Mouse (Mus musculus) bone marrow, adult 2 months (tissue): ENCODE data around the gene Wdr34. TPM values are rescaled to one million over a fixed set of nuclear protein-coding genes. Genes with fewer than 3 reads are reported as not detected.
"Not testable (repeated sequence)": the region's sequence is repeated elsewhere in the genome, so short reads cannot be mapped to it uniquely, and the experiment has no call there.

Experiments used
- H3K27ac ChIP-seq: fragments of 200-500 bp; 2 replicates; pipeline ENCODE4 v1.5.1; 2012; ENCODE audit warnings: low read depth, mild to moderate bottlenecking, control low read depth, inconsistent platforms, low read length; ENCODE audit not compliant: control insufficient read depth, poor library complexity, insufficient read depth
- H3K4me1 ChIP-seq: fragments of 200-500 bp; 2 replicates; pipeline ENCODE4 v1.6.1; 2011; ENCODE audit warnings: low read length; ENCODE audit not compliant: control insufficient read depth, insufficient read depth
- H3K4me3 ChIP-seq: fragments of 200-500 bp; replicated peaks from 2 replicates; pipeline ENCODE3; 2011; ENCODE audit warnings: mild to moderate bottlenecking, low read depth, low read length, control low read depth; ENCODE audit not compliant: control insufficient read depth
- CTCF ChIP-seq: fragments of 200-500 bp; IDR thresholded peaks from 2 replicates; pipeline ENCODE4 v1.5.1; 2011; ENCODE audit warnings: low read length, control low read depth; ENCODE audit not compliant: control insufficient read depth, insufficient read depth
- POLR2A ChIP-seq: fragments of 200-500 bp; IDR thresholded peaks from 2 replicates; pipeline ENCODE4 v1.6.1; 2011; ENCODE audit warnings: low read depth, mild to moderate bottlenecking, control low read depth, low read length, borderline replicate concordance; ENCODE audit not compliant: control insufficient read depth
- WGBS: fragments of 180-500 bp; shearing (Covaris S2); methylation state at CpG from one replicate; pipeline ENCODE4 v1.1.7; 2018; 5-methylcytosine and 5-hydroxymethylcytosine counted together
- polyA plus RNA-seq: library from polyadenylated mRNA; stranded (reverse); fragments of >200 nt; gene quantifications from 2 replicates; pipeline ENCODE4 v1.2.4, GENCODE M21; 2011; ENCODE audit warnings: low replicate concordance; ENCODE audit not compliant: missing spikeins, insufficient read depth, insufficient read length

The Wdr34 gene
- polyA plus RNA-seq, 1 experiment, result 5.7 TPM

GRCm38 (mm10) chr2:30063235-30063634, 14.6 kb upstream of the Wdr34 start:
- H3K4me1 ChIP-seq, result peaks cover 3% of the 10 kb centered on the region; the same call in 1 of the 2 replicates
- peak overlapping the region; percentile 67 for H3K4me3 ChIP-seq
- TF ChIP-seq POLR2A (no peak), CTCF (no peak)
- peak overlapping the region; percentile 53 for H3K27ac ChIP-seq
- 9% methylated on average over 8 of the region's 8 CpGs for WGBS

GRCm38 (mm10) chr2:30062249-30063093, 13.8 kb upstream of the Wdr34 start:
- under 1% methylated on average over 40 of the region's 40 CpGs for WGBS
- peaks cover 3% of the 10 kb centered on the region; the same call in 1 of the 2 replicates for H3K4me1 ChIP-seq

DNA sequence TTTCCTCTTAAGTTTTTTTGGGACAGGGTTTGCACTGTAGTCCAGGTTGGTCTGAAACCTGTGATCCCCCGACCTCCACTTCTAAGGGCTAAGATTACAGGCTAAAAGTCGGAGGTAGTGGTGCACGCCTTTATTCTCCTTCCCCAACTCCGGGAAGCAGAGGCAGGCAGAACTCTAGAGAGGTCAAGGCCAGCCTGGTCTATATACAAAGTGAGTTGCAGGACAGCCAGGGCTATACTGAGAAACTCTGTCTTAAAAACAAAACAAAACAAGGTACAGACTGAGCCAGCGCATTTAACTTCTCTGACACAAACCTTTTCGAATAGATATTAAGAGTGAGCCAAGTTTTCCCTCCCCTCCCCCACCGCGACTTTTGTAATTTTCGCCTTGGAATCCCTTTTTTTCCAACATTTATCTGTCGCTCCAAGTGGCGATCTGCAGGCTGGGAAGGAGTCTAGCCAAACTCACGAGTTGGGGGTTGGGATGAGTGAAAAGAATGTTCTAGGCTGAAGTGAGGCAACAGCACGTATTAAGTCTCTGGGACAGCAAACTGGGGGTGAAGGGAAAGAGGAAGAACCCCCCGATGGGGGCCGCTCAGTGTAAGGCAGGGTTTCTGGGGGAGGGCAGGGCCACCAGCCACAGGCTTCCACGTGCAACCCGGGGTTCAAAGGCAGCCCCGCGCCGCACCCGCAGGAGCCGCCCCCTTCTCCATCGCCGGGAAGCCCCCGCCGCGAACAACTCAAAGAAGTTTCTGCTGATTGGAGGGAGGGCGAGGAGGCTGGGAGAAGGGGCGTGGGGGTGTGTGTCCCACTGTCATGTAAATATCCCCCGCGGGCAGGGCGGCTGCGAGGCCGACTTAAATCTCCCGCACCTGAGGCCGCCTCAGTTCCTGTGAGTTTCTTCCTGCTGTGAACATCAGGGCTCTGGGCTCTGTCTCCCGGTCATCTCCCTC, 12.8 kb upstream of the Wdr34 start:
- H3K4me3 ChIP-seq, result peak overlapping the region; percentile 67

More at GRCm38 (mm10) chr2:30062249-30063093, 13.8 kb upstream of the Wdr34 start:
- TF ChIP-seq CTCF, result 0 out of 2 replicates have a peak, but pooled peaks have one; percentile 12
- TF ChIP-seq POLR2A, result peak; percentile 63; the same call in 1 of the 2 replicates
- Histone ChIP-seq H3K4me3 (peak overlapping the region; percentile 67), H3K27ac (peak overlapping the region; percentile 53)

DNA sequence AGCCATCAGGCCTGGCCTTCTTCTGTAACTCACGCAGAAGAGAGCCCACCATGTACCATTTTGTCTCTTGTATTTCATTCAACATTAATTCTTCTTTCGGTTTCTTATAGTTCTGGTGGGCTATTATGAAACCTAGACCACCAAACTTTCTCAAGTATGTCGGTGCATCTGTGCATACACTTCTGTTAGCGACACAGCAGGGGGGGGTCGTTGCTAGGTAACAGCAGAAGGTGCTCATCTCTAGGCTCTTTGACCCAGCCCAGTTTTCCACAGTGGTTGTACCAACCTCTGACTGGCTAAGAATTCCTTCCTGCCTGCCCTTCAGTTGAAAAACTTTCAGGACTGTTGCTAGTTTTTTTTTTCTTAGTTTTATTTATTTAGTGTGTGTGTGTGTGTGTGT, 9.7 kb upstream of the Wdr34 start:
- WGBS, result 89% methylated on average over 5 of the region's 5 CpGs
- H3K4me1 ChIP-seq, result peaks cover 3% of the 10 kb centered on the region; the same call in 1 of the 2 replicates
- TF ChIP-seq POLR2A, result no peak
- TF ChIP-seq CTCF, result no peak
- H3K4me3 ChIP-seq, result no peak overlapping the region
- H3K27ac ChIP-seq, result no peak overlapping the region

More for the DNA sequence above, 12.8 kb upstream of the Wdr34 start:
- peaks cover 3% of the 10 kb centered on the region; the same call in 1 of the 2 replicates for H3K4me1 ChIP-seq
- WGBS, result 8% methylated on average over 37 of the region's 37 CpGs
- peak overlapping the region; percentile 53; the same call in 1 of the 2 replicates for H3K27ac ChIP-seq
- TF ChIP-seq POLR2A, result peak; percentile 35; the same call in 1 of the 2 replicates
- no peak for TF ChIP-seq CTCF

DNA sequence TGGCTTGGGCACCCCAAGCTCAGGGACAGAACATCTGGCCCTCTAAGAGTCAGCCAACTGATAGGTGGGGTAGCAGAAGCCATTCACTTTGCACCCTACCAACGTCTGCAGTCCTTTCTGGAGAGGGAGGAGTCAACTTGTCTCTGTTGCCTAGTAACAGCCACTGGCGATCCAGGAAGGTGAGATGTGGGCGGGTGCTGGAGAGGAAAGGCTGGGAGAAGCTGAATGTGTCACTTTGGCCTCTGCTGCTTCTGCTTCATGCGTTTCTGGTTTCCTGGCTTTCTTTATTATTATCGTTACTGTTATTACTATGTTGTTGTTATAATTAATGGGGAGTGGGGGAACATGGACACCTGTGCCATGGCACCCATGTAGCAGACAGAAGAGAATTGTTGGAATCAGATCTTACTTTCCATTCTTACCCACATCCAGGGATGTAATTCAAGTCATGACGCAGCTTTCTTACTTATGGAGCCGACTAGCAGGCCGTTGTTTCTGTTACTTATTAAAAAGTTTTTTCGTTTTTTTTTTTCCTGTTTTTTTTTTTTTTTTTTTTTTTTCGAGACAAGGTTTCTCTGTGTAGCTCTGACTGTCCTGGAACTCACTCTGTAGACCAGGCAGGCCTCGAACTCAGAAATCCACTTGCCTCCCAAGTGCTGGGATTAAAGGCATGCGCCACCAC, 8.7 kb upstream of the Wdr34 start, which contains the start of gene Set:
Set (plus strand) TSS at position 156 of the 682 bp plus-strand sequence.
- Histone ChIP-seq H3K4me3 (no peak within 1 kb of the TSS), H3K27ac (no peak within 1 kb of the TSS), H3K4me1 (no peaks in the 10 kb centered on the region)
- TF ChIP-seq POLR2A (no peak), CTCF (no peak)
- WGBS, result 47% methylated on average over 12 of the region's 12 CpGs

DNA sequence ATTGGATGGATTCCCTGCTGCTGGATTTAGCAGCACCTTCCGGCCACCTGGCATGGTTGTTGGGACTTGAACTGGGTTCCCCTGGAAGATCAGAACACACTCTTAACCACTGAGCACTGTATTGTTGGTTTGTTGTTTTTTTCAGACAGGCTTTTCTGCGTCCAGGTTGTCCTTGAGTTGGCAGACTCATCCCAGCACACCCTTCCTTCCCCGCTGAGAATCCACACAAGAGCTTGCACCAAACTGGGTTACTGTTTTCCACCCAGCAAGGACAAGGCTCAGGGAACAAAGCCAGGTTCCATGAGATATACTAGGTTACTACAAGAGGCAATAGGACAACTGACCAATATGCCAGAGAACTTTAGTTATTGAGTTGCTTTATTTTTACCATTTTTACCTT, 8.1 kb upstream of the Wdr34 start:
- Histone ChIP-seq H3K4me3 (no peak overlapping the region), H3K4me1 (no peaks in the 10 kb centered on the region), H3K27ac (no peak overlapping the region)
- TF ChIP-seq CTCF, result no peak
- TF ChIP-seq POLR2A, result no peak
- WGBS, result 83% methylated on average over 3 of the region's 3 CpGs

GRCm38 (mm10) chr2:30055310-30055709, 6.6 kb upstream of the Wdr34 start:
- WGBS, result 87% methylated on average over 3 of the region's 3 CpGs
- H3K4me1 ChIP-seq, H3K4me3 ChIP-seq, H3K27ac ChIP-seq: not testable (repeated sequence)
